Mouse (Mus musculus) Patski (cell line): ENCODE measurements around the gene A3galt2. TPM values are rescaled to one million over a fixed set of nuclear protein-coding genes. Genes with fewer than 3 reads are reported as not detected.

Experiments
- ATAC-seq: fragments of 100-300 bp; one replicate; pipeline ENCODE4 v1.8.0; 2021
- CTCF ChIA-PET: fragments of 350-600 bp; sonication (Branson Sonifier 250); formaldehyde crosslinking; loops from one replicate; lab custom pipeline; 2022; ENCODE audit warnings: inconsistent platforms; lab: Charles Lee
- POLR2A ChIA-PET: fragments of 350-600 bp; sonication (Branson Sonifier 250); formaldehyde crosslinking; loops from one replicate; lab custom pipeline; 2022; ENCODE audit warnings: antibody characterized with exemption, inconsistent platforms; lab: Charles Lee
- DNase-seq: peaks from one replicate; pipeline ENCODE4 v3.0.0-alpha.2; 2011; ENCODE audit warnings: low read depth, low spot score
- H3K27me3 ChIP-seq: fragments of 371-371 bp; one replicate; pipeline ENCODE4 v1.5.1; 2021
- CTCF ChIP-seq: fragments of 100-300 bp; IDR thresholded peaks from one replicate; pipeline ENCODE4 v1.5.1; 2021
- in situ Hi-C: fragments of 300-500 bp; cut with MboI; formaldehyde crosslinking; loops from 3 replicates; pipeline ENCODE4 v1.11.1; 2018; ENCODE audit warnings: low pct_unique_long_range_greater_than_20kb, mixed read lengths
- polyA plus RNA-seq: library from polyadenylated mRNA; unstranded; gene quantifications from one replicate; pipeline ENCODE4 v1.2.3, GENCODE M21; 2021

Gene A3galt2
- polyA plus RNA-seq, 1 experiment from 2014 or later, result 0.04 TPM

DNA sequence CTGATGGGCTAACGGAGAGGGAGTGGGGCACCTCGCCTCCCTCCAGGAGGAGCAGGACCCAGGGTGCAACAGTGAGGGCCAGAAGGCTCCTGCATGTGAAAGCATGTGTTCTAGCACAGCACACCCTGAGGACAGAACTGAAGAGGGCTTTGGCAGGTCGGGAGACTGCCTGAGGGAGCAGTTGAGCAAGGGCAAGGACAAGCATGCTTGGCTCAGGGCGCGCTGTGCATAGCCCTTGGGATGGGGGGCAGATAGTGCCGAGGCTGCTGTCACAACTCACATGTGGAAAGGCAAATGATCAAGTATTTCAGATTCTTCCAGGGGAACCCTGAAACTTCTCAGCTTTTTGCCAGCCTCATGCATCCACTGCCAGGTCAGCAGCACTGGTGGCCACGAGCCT lies 6.9 kb upstream of the A3galt2 start:
- H3K27me3 ChIP-seq, result no peaks in the 10 kb centered on the region
- ChIA-PET POLR2A (interaction anchor here (1.5 kb wide), 1 partner anchor 8 kb away, joined by 3 read pairs; no protein-coding TSS in a partner anchor), CTCF (interaction anchor here (0.7 kb wide), 1 partner anchor 10 kb away, joined by 3 read pairs; no protein-coding TSS in a partner anchor)
- ATAC-seq, result peak; percentile 12
- in situ Hi-C loops, result no loop called here
- no peak for TF ChIP-seq CTCF
- DNase-seq, result no peak

DNA sequence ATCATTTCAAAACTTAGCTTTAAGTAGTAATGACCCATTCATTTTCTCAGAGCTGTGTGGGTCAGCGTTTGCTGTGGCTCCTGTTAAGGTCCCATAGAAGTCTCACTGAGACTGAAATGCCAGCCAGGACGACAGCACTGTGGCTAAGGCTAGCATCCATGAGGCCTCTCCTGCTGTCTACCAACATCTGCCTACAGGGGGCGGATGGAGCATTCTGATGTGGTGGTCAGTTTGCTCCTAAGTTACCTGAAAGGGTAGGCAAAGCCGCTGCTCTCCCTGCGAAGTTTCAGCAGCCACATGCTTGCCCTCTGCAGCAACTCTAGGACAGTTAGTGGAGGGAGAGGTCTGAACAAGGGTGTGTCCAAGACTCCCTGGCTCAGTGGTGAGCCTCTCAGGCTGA lies 4.2 kb upstream of the A3galt2 start:
- ChIA-PET CTCF (no interaction called here), POLR2A (no interaction called here)
- DNase-seq (no peak), ATAC-seq (no peak)
- no peaks in the 10 kb centered on the region for H3K27me3 ChIP-seq
- TF ChIP-seq CTCF, result no peak
- in situ Hi-C loops, result no loop called here

GRCm38 (mm10) chr4:128752031-128752757 lies 3.0 kb upstream of the A3galt2 start:
- H3K27me3 ChIP-seq, result no peaks in the 10 kb centered on the region
- CTCF ChIA-PET, result interaction anchor here (1.0 to 1.8 kb wide), 2 partner anchors 30 to 41 kb away, joined by 3 read pairs; no protein-coding TSS in a partner anchor
- no peak for TF ChIP-seq CTCF
- ATAC-seq, result no peak
- no peak for DNase-seq
- POLR2A ChIA-PET, result no interaction called here
- in situ Hi-C loops, result no loop called here

DNA sequence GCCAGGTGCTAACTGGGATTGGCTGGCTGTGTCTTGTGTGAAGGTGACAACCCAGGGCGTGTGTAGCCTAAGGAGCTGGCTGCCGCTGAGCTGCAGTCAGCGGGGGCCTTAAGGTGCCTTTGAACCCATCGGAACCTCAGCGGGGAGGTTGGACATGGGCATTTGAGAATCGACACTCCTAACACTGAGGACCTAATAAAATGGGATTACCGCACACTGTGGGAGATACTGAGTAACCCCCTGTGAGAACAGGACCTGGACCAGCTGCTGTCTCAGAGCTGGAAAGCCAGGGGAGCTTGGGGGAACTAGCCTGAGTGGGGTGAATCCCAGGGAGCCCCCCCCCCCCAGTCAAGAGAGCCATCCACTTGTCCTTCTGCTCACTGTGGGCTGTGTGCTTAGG lies 1.6 kb upstream of the A3galt2 start:
- no peak for TF ChIP-seq CTCF
- in situ Hi-C loops, result no loop called here
- ATAC-seq (no peak), DNase-seq (no peak)
- H3K27me3 ChIP-seq, result no peaks in the 10 kb centered on the region
- POLR2A ChIA-PET, result interaction anchor here (0.6 kb wide), 1 partner anchor 42 kb away, joined by 3 read pairs; no protein-coding TSS in a partner anchor
- CTCF ChIA-PET, result interaction anchor here (1.8 kb wide), 1 partner anchor 32 kb away, joined by 3 read pairs; no protein-coding TSS in a partner anchor

GRCm38 (mm10) chr4:128755900-128756299 lies 736 bp downstream of the A3galt2 start:
- in situ Hi-C loops, result no loop called here
- DNase-seq, result no peak
- POLR2A ChIA-PET, result interaction anchor here (0.8 to 1.1 kb wide), 3 partner anchors 8 to 29 kb away, joined by 3 read pairs; no protein-coding TSS in a partner anchor

DNA sequence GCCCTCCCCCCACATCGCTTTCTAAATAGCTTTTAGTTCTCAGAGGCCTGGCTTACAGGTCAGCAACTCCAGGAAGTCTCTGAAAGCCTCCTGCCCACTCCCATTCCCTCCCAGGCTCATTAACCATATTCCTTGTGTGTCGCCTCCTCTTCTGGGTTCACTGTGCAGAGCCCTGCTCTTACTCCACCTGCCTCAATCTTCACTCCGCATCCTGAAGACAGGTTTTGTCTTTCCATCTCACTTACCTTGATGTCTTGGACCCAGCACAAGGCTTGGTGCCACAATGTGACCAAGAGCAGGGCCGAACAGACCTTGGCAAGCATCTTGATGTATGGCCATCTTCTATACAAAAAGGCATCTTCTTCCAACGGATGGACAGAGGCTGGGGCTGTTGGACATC lies 4.0 kb downstream of the A3galt2 start:
- no peaks in the 10 kb centered on the region for H3K27me3 ChIP-seq
- TF ChIP-seq CTCF, result no peak
- CTCF ChIA-PET, result interaction anchor here (1.3 kb wide), 1 partner anchor 16 kb away, joined by 3 read pairs; no protein-coding TSS in a partner anchor
- DNase-seq, result no peak
- POLR2A ChIA-PET, result interaction anchor here (0.6 to 1.1 kb wide), 2 partner anchors 35 to 49 kb away, joined by 5 to 6 read pairs; no protein-coding TSS in a partner anchor
- in situ Hi-C loops, result no loop called here
- ATAC-seq, result no peak

More at GRCm38 (mm10) chr4:128755900-128756299, 736 bp downstream of the A3galt2 start:
- H3K27me3 ChIP-seq, result no peaks in the 10 kb centered on the region
- ATAC-seq, result peak; percentile 47
- CTCF ChIA-PET, result interaction anchor here (0.7 to 1.5 kb wide), 3 partner anchors 9 to 28 kb away, joined by 3 read pairs; no protein-coding TSS in a partner anchor
- no peak for TF ChIP-seq CTCF

- ChIA-PET POLR2A (interaction anchor here (1.1 kb wide), 1 partner anchor 34 kb away, joined by 6 read pairs; no protein-coding TSS in a partner anchor), CTCF (interaction anchor here (1.1 to 1.3 kb wide), 2 partner anchors 15 to 96 kb away, joined by 3 read pairs; no protein-coding TSS in a partner anchor)
- no peak for TF ChIP-seq CTCF
- ATAC-seq, result no peak
- H3K27me3 ChIP-seq, result no peaks in the 10 kb centered on the region
- DNase-seq, result no peak
- in situ Hi-C loops, result no loop called here
Observed at GRCm38 (mm10) chr4:128760029-128760428, 4.9 kb downstream of the A3galt2 start.

- ChIA-PET CTCF (interaction anchor here (1.2 to 1.7 kb wide), 2 partner anchors 10 to 46 kb away, joined by 3 to 4 read pairs; no protein-coding TSS in a partner anchor), POLR2A (no interaction called here)
- in situ Hi-C loops, result no loop called here
- no peak for ATAC-seq
- H3K27me3 ChIP-seq, result no peaks in the 10 kb centered on the region
- no peak for DNase-seq
- no peak for TF ChIP-seq CTCF
Observed at GRCm38 (mm10) chr4:128766929-128767328, 11.8 kb downstream of the A3galt2 start.

DNA sequence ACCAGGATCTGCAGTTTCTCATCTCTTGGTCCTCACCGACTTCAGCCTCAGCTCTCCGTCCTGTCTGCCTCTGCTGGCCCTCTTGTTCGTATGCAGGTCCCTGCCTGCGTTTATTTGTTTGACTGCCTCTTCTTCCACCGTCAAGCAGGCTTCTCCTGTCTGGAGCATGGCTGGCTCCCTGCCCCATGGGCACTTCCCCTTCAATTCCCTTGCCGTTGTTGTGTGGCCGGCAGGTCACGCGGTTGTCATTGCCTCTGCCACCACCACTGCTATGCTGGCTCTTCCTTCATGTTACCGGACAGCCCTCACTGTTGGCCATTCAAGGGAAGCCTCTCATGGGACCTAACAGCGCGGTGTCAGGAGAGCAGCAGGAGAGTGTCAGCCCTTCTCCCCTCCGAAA lies 13.0 kb downstream of the A3galt2 start:
- H3K27me3 ChIP-seq, result no peaks in the 10 kb centered on the region
- TF ChIP-seq CTCF, result no peak
- no peak for ATAC-seq
- no peak for DNase-seq
- ChIA-PET POLR2A (interaction anchor here (1.0 kb wide), 1 partner anchor 33 kb away, joined by 3 read pairs; no protein-coding TSS in a partner anchor), CTCF (no interaction called here)
- in situ Hi-C loops, result no loop called here

DNA sequence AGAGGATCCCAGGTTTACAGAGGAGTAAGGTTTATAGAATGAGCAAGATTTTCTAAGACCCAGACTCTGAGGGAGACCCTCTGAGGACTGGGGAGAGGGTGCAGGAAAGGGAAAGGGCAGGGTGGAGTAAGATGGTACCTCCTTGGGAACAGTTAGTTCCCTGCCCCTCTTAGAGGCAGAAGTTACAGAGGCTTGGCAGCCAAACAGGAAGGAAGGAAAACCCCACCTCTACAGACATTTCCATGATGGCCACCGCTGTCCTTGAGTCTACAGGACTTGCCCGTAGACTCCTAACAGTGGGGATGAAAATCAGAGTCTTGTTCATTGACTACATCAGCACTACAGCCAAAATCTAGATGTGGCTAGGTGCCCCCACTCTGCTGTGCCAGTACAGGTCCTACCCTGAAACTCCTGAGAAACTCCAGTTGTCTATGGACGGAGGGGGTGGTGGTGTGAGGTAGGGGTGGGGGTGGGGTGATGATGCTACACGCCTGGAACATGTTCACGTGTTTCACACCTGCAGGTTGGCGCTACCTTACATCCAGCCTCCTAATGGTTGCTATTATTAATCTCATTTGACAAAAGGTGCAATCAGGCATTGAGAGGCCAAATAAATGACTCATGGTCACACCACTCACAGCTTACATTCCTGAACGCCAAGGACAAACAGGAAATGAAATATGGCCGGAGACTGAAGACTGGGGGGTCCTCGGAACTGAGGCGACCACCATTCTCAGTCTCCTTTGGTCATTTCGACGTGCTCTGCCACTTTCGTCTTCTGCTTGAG lies 14.6 kb downstream of the A3galt2 start:
- ATAC-seq (no peak), DNase-seq (peak; percentile 49)
- CTCF ChIA-PET, result interaction anchor here (1.4 kb wide), 1 partner anchor 58 kb away, joined by 6 read pairs; no protein-coding TSS in a partner anchor
- in situ Hi-C loops, result no loop called here
- TF ChIP-seq CTCF, result no peak
- POLR2A ChIA-PET, result interaction anchor here (0.5 to 1.1 kb wide), 2 partner anchors 58 to 1390 kb away, joined by 3 to 4 read pairs; no protein-coding TSS in a partner anchor
- H3K27me3 ChIP-seq, result no peaks in the 10 kb centered on the region
